Mouse (Mus musculus) layer of hippocampus, postnatal 25 days (tissue): Measurements from ENCODE around the gene Pcdh7. TPM values are rescaled to one million over a fixed set of nuclear protein-coding genes. Genes with fewer than 3 reads are reported as not detected.

Experiments used
- DNase-seq, 2 experiments: peaks; one replicate each; pipeline ENCODE4 v3.0.0; 2022; ENCODE audit warnings: mixed read lengths in 2 of 2, low spot score in 1 of 2; ENCODE audit errors: extremely low spot score in 1 of 2
- total RNA-seq, 2 experiments: library from RNA; stranded (reverse); gene quantifications; 2 replicates each; pipeline ENCODE4 v1.2.3; 2021

Gene Pcdh7
- total RNA-seq, 2 experiments from 2014 or later, result 58.4 to 69.8 TPM

- DNase-seq, result no peak
Observed at GRCm38 (mm10) chr5:57743956-57744661, 26.3 kb downstream of the Pcdh7 start.

- DNase-seq, result no peak
Observed at GRCm38 (mm10) chr5:57745879-57746278, 28.1 kb downstream of the Pcdh7 start.

- DNase-seq, result no peak
Observed at GRCm38 (mm10) chr5:57750320-57750719, 32.6 kb downstream of the Pcdh7 start.

- no peak for DNase-seq
Observed at GRCm38 (mm10) chr5:57755791-57756190, 38.0 kb downstream of the Pcdh7 start.

GRCm38 (mm10) chr5:57756726-57757424 is 39.1 kb downstream of the Pcdh7 start:
- DNase-seq, result no peak

GRCm38 (mm10) chr5:57757436-57757898 is 39.7 kb downstream of the Pcdh7 start:
- DNase-seq, result no peak

- no peak for DNase-seq
Observed at GRCm38 (mm10) chr5:57758968-57759367, 41.2 kb downstream of the Pcdh7 start.

GRCm38 (mm10) chr5:57760069-57761063 is 42.6 kb downstream of the Pcdh7 start:
- no peak for DNase-seq

- no peak for DNase-seq
Observed at GRCm38 (mm10) chr5:57765356-57765755, 47.6 kb downstream of the Pcdh7 start.

- DNase-seq, result no peak
Observed at GRCm38 (mm10) chr5:57767346-57767745, 49.6 kb downstream of the Pcdh7 start.

GRCm38 (mm10) chr5:57768469-57769022 is 50.8 kb downstream of the Pcdh7 start:
- DNase-seq, result no peak

- no peak for DNase-seq
Observed at GRCm38 (mm10) chr5:57769644-57770043, 51.9 kb downstream of the Pcdh7 start.

- DNase-seq, result no peak
Observed at GRCm38 (mm10) chr5:57770364-57770763, 52.6 kb downstream of the Pcdh7 start.

GRCm38 (mm10) chr5:57771122-57771521 is 53.4 kb downstream of the Pcdh7 start:
- DNase-seq, result no peak

GRCm38 (mm10) chr5:57772711-57773110 is 54.9 kb downstream of the Pcdh7 start:
- DNase-seq, result no peak

GRCm38 (mm10) chr5:57774496-57774895 is 56.7 kb downstream of the Pcdh7 start:
- no peak for DNase-seq

- no peak for DNase-seq
Observed at GRCm38 (mm10) chr5:57778093-57778492, 60.3 kb downstream of the Pcdh7 start.

- no peak for DNase-seq
Observed at GRCm38 (mm10) chr5:57779951-57780350, 62.2 kb downstream of the Pcdh7 start.

GRCm38 (mm10) chr5:57780574-57780973 is 62.8 kb downstream of the Pcdh7 start:
- DNase-seq, result no peak

GRCm38 (mm10) chr5:57781950-57782349 is 64.2 kb downstream of the Pcdh7 start:
- DNase-seq, result no peak
